Mouse (Mus musculus): Measurements from ENCODE around the gene Dhx30. TPM values are rescaled to one million over a fixed set of nuclear protein-coding genes. Genes with fewer than 3 reads are reported as not detected.

Gene Dhx30
- polyA plus RNA-seq, 1 experiment from 2014 or later, result 178 TPM

GRCm38 (mm10) chr9:110116977-110117778, 452 bp downstream of the Dhx30 start, which contains the start of gene Smarcc1:
Gene Smarcc1, plus strand, starts transcription at chr9:110117708.
- Histone ChIP-seq H3K9ac (replicated peaks; ENCODE audit: low read depth, low read length) (peak within 1 kb of the TSS; percentile 96), H3K4me3 (ENCODE audit: low read depth, low read length) (peak within 1 kb of the TSS; percentile 88), H3K27ac (ENCODE audit: low read depth, low read length) (peak within 1 kb of the TSS; percentile 93), H3K4me2 (ENCODE audit: low read depth, low read length) (peak within 1 kb of the TSS; percentile 71), H3K36me3 (ENCODE audit: control insufficient read depth, insufficient read depth, low read length) (peaks cover 16% of the 10 kb centered on the region), H3K27me3 (ENCODE audit: control insufficient read depth, insufficient read depth, low read length) (no peaks in the 10 kb centered on the region), H3K9me3 (ENCODE audit: control insufficient read depth, low read length) (no peaks in the 10 kb centered on the region), H3K4me1 (ENCODE audit: control insufficient read depth, insufficient read depth, low read length) (peaks cover 16% of the 10 kb centered on the region; the same call in 1 of the 2 replicates)
- WGBS, result under 1% methylated on average over 73 of the region's 79 CpGs
- peak; percentile 97 for ATAC-seq (ENCODE audit: low read depth)

DNA sequence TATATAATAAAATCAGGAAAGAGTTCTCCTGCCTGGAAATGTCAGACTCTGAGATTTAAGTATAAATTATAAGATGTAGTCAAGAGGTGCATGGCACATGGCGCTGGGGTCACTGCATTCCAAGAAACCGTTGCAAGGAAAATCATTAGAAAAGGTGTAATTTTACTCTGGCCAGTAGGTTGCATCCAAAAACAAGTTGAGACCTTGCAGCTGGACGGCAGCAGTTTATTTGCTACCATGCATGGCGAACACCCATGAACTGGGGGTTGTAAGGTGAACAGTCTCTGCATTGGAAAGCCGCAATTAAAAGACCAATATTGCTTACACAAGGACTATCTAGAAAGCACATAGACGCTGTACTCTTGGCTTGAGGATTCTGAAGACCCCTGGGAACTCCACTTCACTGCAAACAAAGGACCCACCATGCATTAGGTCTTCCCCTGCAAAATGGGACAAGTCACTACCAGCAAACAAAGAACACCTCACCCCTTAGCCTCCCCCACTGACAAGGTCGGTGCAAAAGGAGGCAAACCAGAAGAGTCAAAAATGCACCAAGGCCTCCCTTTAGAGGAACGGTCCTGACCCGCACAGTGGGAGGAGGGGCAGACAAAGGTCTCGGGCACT, 1.2 kb downstream of the Dhx30 start:
- H3K4me1 ChIP-seq (ENCODE audit: control insufficient read depth, insufficient read depth, low read length), result peaks cover 16% of the 10 kb centered on the region; the same call in 1 of the 2 replicates
- H3K9ac ChIP-seq (replicated peaks; ENCODE audit: low read depth, low read length), result peak overlapping the region; percentile 96
- peaks cover 21% of the 10 kb centered on the region for H3K36me3 ChIP-seq (ENCODE audit: control insufficient read depth, insufficient read depth, low read length)
- peak overlapping the region; percentile 88 for H3K4me3 ChIP-seq (ENCODE audit: low read depth, low read length)
- no peak for ATAC-seq (ENCODE audit: low read depth)
- peak overlapping the region; percentile 71 for H3K4me2 ChIP-seq (ENCODE audit: low read depth, low read length)
- no peaks in the 10 kb centered on the region for H3K9me3 ChIP-seq (ENCODE audit: control insufficient read depth, low read length)
- H3K27me3 ChIP-seq (ENCODE audit: control insufficient read depth, insufficient read depth, low read length), result no peaks in the 10 kb centered on the region
- peak overlapping the region; percentile 93 for H3K27ac ChIP-seq (ENCODE audit: low read depth, low read length)
- 8% methylated on average over 10 of the region's 10 CpGs for WGBS

DNA sequence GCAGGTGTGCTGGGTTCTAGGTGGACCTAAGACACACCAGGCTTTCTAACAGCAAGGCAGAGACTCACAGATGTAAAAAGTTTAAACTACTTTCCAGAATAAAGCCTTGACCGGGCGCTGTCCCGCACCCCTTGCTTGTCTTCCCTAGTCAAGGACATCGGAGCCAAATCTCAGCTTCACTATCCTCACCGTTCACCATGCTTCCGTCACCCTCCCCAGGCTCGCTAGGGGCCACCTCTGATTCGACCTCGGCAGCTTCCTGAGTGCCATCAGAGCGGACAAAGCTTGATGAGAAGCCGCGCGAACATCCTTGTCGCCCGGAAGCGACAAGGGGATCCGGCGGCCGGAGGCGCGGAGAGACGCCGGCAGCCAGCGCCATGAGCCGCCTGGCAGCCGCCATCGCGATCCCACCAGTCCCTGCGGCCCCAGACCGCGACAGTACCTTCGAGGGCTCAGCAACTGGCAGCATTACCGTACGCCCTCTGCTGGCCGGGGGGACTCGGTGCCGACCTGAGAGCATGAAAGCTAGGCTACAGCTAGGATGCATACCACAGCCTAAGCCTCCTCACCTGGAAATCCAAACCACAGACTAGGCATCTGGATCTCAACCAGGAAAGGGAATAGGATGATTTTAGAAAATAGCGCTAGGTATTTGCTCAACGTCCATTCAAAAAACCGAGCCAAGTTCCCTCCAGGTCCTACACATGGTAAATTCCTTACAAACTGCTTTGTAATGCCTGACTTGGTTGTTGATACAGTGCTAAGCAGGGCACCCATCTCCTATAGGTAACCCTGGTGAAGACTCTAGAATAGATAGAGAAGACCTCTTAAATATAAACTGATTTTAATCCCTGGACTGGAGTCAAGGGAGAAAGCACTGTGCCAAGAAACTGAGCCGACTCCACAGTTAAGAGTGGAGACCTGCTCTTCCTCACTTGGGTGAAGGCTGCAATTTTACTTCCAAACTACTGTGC, 16.7 kb downstream of the Dhx30 start:
- Histone ChIP-seq H3K4me1 (ENCODE audit: control insufficient read depth, insufficient read depth, low read length) (0 out of 2 replicates have a peak, but pooled peaks cover 4% of the 10 kb centered on the region), H3K27me3 (ENCODE audit: control insufficient read depth, insufficient read depth, low read length) (no peaks in the 10 kb centered on the region), H3K27ac (ENCODE audit: low read depth, low read length) (0 out of 2 replicates have a peak overlapping the region, but pooled peaks have one; percentile 16), H3K4me2 (ENCODE audit: low read depth, low read length) (peak overlapping the region; percentile 83), H3K4me3 (ENCODE audit: low read depth, low read length) (peak overlapping the region; percentile 88), H3K36me3 (ENCODE audit: control insufficient read depth, insufficient read depth, low read length) (peaks cover 57% of the 10 kb centered on the region), H3K9ac (replicated peaks; ENCODE audit: low read depth, low read length) (peak overlapping the region; percentile 70), H3K9me3 (ENCODE audit: control insufficient read depth, low read length) (no peaks in the 10 kb centered on the region)
- ATAC-seq (ENCODE audit: low read depth), result peak; percentile 97
- WGBS, result 3% methylated on average over 41 of the region's 41 CpGs

DNA sequence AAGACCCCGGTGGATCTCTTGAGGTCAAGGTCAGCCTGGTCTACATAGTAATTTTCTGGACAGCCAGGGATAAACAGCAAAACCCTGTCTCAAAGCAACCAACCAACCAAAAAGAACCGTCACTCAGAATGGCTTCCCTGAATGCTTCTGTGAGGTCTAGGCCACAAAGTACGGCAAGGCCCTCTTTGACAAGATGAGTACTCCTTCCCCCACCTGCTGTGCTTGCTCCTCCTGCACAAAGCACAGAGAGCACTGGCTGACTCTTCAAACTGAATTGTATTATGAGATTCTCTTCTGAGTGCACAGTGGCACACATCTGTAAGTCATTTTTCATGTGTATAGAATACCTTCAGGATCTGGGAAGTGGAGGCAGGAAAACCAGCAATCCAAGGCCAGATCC, 19.8 kb downstream of the Dhx30 start:
- Histone ChIP-seq H3K9me3 (ENCODE audit: control insufficient read depth, low read length) (no peaks in the 10 kb centered on the region), H3K36me3 (ENCODE audit: control insufficient read depth, insufficient read depth, low read length) (peaks cover 58% of the 10 kb centered on the region), H3K4me2 (ENCODE audit: low read depth, low read length) (no peak overlapping the region), H3K4me1 (ENCODE audit: control insufficient read depth, insufficient read depth, low read length) (0 out of 2 replicates have a peak, but pooled peaks cover 4% of the 10 kb centered on the region), H3K27ac (ENCODE audit: low read depth, low read length) (no peak overlapping the region), H3K4me3 (ENCODE audit: low read depth, low read length) (no peak overlapping the region), H3K9ac (replicated peaks; ENCODE audit: low read depth, low read length) (no peak overlapping the region), H3K27me3 (ENCODE audit: control insufficient read depth, insufficient read depth, low read length) (no peaks in the 10 kb centered on the region)
- ATAC-seq (ENCODE audit: low read depth), result no peak
- 94% methylated on average over 3 of the region's 3 CpGs for WGBS

- 96% methylated on average over 4 of the region's 4 CpGs for WGBS
- ATAC-seq (ENCODE audit: low read depth), result no peak
- no peaks in the 10 kb centered on the region for H3K4me1 ChIP-seq (ENCODE audit: control insufficient read depth, insufficient read depth, low read length)
Observed at GRCm38 (mm10) chr9:110094761-110095160, 22.9 kb downstream of the Dhx30 start.

GRCm38 (mm10) chr9:110093303-110093702, 24.3 kb downstream of the Dhx30 start:
- no peak for ATAC-seq (ENCODE audit: low read depth)
- 86% methylated on average over 4 of the region's 4 CpGs for WGBS
- Histone ChIP-seq H3K9me3 (ENCODE audit: control insufficient read depth, low read length) (no peaks in the 10 kb centered on the region), H3K4me2 (ENCODE audit: low read depth, low read length) (no peak overlapping the region), H3K27me3 (ENCODE audit: control insufficient read depth, insufficient read depth, low read length) (no peaks in the 10 kb centered on the region), H3K27ac (ENCODE audit: low read depth, low read length) (no peak overlapping the region), H3K4me3 (ENCODE audit: low read depth, low read length) (no peak overlapping the region), H3K9ac (replicated peaks; ENCODE audit: low read depth, low read length) (no peak overlapping the region), H3K4me1 (ENCODE audit: control insufficient read depth, insufficient read depth, low read length) (no peaks in the 10 kb centered on the region), H3K36me3 (ENCODE audit: control insufficient read depth, insufficient read depth, low read length) (peaks cover 81% of the 10 kb centered on the region)

More at GRCm38 (mm10) chr9:110094761-110095160, 22.9 kb downstream of the Dhx30 start:
- Histone ChIP-seq H3K9ac (replicated peaks; ENCODE audit: low read depth, low read length) (no peak overlapping the region), H3K36me3 (ENCODE audit: control insufficient read depth, insufficient read depth, low read length) (peaks cover 78% of the 10 kb centered on the region), H3K27me3 (ENCODE audit: control insufficient read depth, insufficient read depth, low read length) (no peaks in the 10 kb centered on the region), H3K27ac (ENCODE audit: low read depth, low read length) (no peak overlapping the region), H3K9me3 (ENCODE audit: control insufficient read depth, low read length) (no peaks in the 10 kb centered on the region), H3K4me2 (ENCODE audit: low read depth, low read length) (no peak overlapping the region), H3K4me3 (ENCODE audit: low read depth, low read length) (no peak overlapping the region)

- ATAC-seq (ENCODE audit: low read depth), result no peak
- Histone ChIP-seq H3K4me2 (ENCODE audit: low read depth, low read length) (no peak overlapping the region), H3K27me3 (ENCODE audit: control insufficient read depth, insufficient read depth, low read length) (no peaks in the 10 kb centered on the region), H3K27ac (ENCODE audit: low read depth, low read length) (no peak overlapping the region), H3K4me3 (ENCODE audit: low read depth, low read length) (no peak overlapping the region), H3K36me3 (ENCODE audit: control insufficient read depth, insufficient read depth, low read length) (peaks cover 86% of the 10 kb centered on the region), H3K4me1 (ENCODE audit: control insufficient read depth, insufficient read depth, low read length) (no peaks in the 10 kb centered on the region), H3K9ac (replicated peaks; ENCODE audit: low read depth, low read length) (no peak overlapping the region), H3K9me3 (ENCODE audit: control insufficient read depth, low read length) (no peaks in the 10 kb centered on the region)
- 96% methylated on average over 8 of the region's 8 CpGs for WGBS
Observed at GRCm38 (mm10) chr9:110085693-110086092, 31.9 kb downstream of the Dhx30 start.

GRCm38 (mm10) chr9:110084201-110084964, 33.2 kb downstream of the Dhx30 start:
- WGBS, result 73% methylated on average over 25 of the region's 25 CpGs
- ATAC-seq (ENCODE audit: low read depth), result peak; percentile 35; the same call in 1 of the 2 replicates
- H3K4me1 ChIP-seq (ENCODE audit: control insufficient read depth, insufficient read depth, low read length), result no peaks in the 10 kb centered on the region
- peaks cover 86% of the 10 kb centered on the region for H3K36me3 ChIP-seq (ENCODE audit: control insufficient read depth, insufficient read depth, low read length)
- H3K9me3 ChIP-seq (ENCODE audit: control insufficient read depth, low read length), result no peaks in the 10 kb centered on the region
- H3K27me3 ChIP-seq (ENCODE audit: control insufficient read depth, insufficient read depth, low read length), result no peaks in the 10 kb centered on the region
- H3K4me2 ChIP-seq (ENCODE audit: low read depth, low read length), result no peak overlapping the region
- no peak overlapping the region for H3K4me3 ChIP-seq (ENCODE audit: low read depth, low read length)
- no peak overlapping the region; the same call in 1 of the 2 replicates for H3K27ac ChIP-seq (ENCODE audit: low read depth, low read length)
- no peak overlapping the region for H3K9ac ChIP-seq (replicated peaks; ENCODE audit: low read depth, low read length)

Data from neural tube, embryonic 14.5 days (tissue).